Mouse (Mus musculus): ENCODE data around the gene Kntc1. TPM values are rescaled to one million over a fixed set of nuclear protein-coding genes. Genes with fewer than 3 reads are reported as not detected.

Kntc1 gene
- polyA plus RNA-seq, 1 experiment: 1.8 TPM

DNA sequence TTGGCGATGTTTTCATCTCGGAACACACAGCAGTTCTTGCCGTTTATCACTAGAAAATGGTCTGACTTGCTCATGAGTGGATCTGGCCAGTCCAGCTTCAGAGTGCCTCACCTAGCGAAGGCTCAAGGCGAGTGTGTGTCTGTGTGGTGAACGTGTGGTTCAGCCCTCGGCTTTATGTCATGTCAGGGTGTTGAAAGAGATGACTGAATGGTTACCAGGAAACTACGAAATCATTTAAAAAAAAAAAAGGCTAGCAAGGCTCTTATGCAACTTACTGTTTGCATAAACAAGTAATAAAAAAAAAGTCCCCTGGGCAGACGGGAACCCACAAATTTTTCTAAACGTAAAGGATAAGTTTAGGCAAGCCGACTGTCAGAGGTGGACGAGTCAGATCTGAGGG, 115.8 kb downstream of the Kntc1 start, which contains the start of gene Hcar2:
TSS of gene Hcar2 (minus strand) at position 135 of the 400 bp plus-strand sequence.
- peaks cover 3% of the 10 kb centered on the region; the same call in 1 of the 2 replicates for H3K4me1 ChIP-seq (ENCODE audit: control insufficient read depth, insufficient read depth, insufficient read length, low read length)
- no peak within 1 kb of the TSS for H3K27ac ChIP-seq (ENCODE audit: insufficient read depth, low read depth, low read length)
- TF ChIP-seq CTCF (IDR thresholded peaks at IDR 0.05; ENCODE audit: extremely low read depth, insufficient read length, insufficient replicate concordance, low read depth, low read length) (no peak), POLR2A (IDR thresholded peaks at IDR 0.05; ENCODE audit: low read depth, low read length) (no peak)
- H3K36me3 ChIP-seq (ENCODE audit: control insufficient read depth, insufficient read depth, low read length): no peaks in the 10 kb centered on the region
- no peak within 1 kb of the TSS for H3K4me3 ChIP-seq (ENCODE audit: low read depth, low read length)
- 62% methylated on average over 12 of the region's 12 CpGs for WGBS
- no peaks in the 10 kb centered on the region for H3K27me3 ChIP-seq (ENCODE audit: control insufficient read depth, insufficient read depth, low read length)

DNA sequence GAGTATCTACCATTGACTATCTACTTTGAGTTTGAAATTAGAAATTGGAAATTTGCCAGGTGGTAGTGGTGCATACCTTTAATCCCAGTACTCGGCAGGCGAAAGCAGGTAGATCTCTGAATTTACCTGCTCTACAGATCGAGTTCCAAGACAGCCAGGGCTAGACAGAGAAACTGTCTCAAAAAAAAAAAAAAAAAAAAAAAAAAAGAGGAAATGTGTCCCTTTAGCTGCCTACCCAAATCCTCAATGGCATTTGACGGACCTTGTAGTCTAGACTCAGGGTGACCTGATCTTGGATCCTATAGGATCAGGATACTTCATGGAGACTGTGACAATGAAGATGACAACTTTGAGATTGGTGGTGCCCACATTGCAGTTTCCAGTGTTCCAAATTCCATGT, 116.9 kb downstream of the Kntc1 start:
- Histone ChIP-seq H3K4me3 (ENCODE audit: low read depth, low read length) (no peak overlapping the region), H3K27ac (ENCODE audit: insufficient read depth, low read depth, low read length) (no peak overlapping the region), H3K4me1 (ENCODE audit: control insufficient read depth, insufficient read depth, insufficient read length, low read length) (peaks cover 3% of the 10 kb centered on the region; the same call in 1 of the 2 replicates), H3K27me3 (ENCODE audit: control insufficient read depth, insufficient read depth, low read length) (no peaks in the 10 kb centered on the region), H3K36me3 (ENCODE audit: control insufficient read depth, insufficient read depth, low read length) (no peaks in the 10 kb centered on the region)
- no peak for TF ChIP-seq CTCF (IDR thresholded peaks at IDR 0.05; ENCODE audit: extremely low read depth, insufficient read length, insufficient replicate concordance, low read depth, low read length)
- no peak for TF ChIP-seq POLR2A (IDR thresholded peaks at IDR 0.05; ENCODE audit: low read depth, low read length)
- WGBS: 80% methylated on average over 4 of the region's 4 CpGs

DNA sequence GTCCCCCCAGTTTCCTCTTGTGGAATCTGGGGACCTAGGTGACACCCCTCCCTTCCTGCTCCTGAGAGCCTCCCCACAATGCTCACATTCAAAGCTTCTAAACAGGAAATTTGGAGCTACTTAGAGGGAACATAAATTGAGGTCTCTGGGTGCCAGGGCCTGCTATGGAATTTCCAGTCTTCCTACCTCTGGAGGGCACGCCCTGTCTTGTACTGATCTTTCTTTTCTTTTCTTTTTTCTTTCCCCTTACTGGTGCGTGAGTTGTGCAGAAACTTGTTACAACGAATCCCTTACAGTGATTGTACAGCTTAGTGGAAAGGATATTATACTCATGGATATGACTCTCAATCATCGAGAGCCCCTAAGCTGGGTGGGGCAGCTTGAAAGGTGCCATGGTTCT, 120.1 kb downstream of the Kntc1 start:
- Histone ChIP-seq H3K4me3 (ENCODE audit: low read depth, low read length) (no peak overlapping the region), H3K27me3 (ENCODE audit: control insufficient read depth, insufficient read depth, low read length) (no peaks in the 10 kb centered on the region), H3K27ac (ENCODE audit: insufficient read depth, low read depth, low read length) (peak overlapping the region; percentile 31; the same call in 1 of the 2 replicates), H3K4me1 (ENCODE audit: control insufficient read depth, insufficient read depth, insufficient read length, low read length) (no peaks in the 10 kb centered on the region; the same call in 1 of the 2 replicates), H3K36me3 (ENCODE audit: control insufficient read depth, insufficient read depth, low read length) (no peaks in the 10 kb centered on the region)
- WGBS: 74% methylated on average over 4 of the region's 4 CpGs
- TF ChIP-seq CTCF (IDR thresholded peaks at IDR 0.05; ENCODE audit: extremely low read depth, insufficient read length, insufficient replicate concordance, low read depth, low read length): no peak
- TF ChIP-seq POLR2A (IDR thresholded peaks at IDR 0.05; ENCODE audit: low read depth, low read length): no peak

Other genes with a start within 250 kb of the Kntc1 start
- not detected in 2 replicates for gene B3gnt4, start 239.3 kb upstream of the Kntc1 start, polyA plus RNA-seq (2012; rRNA removed)
- 16.8 and 25.6 TPM in 2 replicates for gene Diablo, start 225.5 kb upstream of the Kntc1 start, polyA plus RNA-seq (2012; rRNA removed)
- 6.9 and 9.3 TPM in 2 replicates for gene Gm49027, start 224.2 kb upstream of the Kntc1 start, polyA plus RNA-seq (2012; rRNA removed)
- 4.6 and 7.8 TPM in 2 replicates for gene Vps33a, start 176.7 kb upstream of the Kntc1 start, polyA plus RNA-seq (2012; rRNA removed)
- 4.4 and 4.5 TPM in 2 replicates for gene Clip1, start 65.1 kb upstream of the Kntc1 start, polyA plus RNA-seq (2012; rRNA removed)
- gene Zcchc8, start 28.6 kb upstream of the Kntc1 start, polyA plus RNA-seq (2012; rRNA removed): 10.2 and 19.2 TPM in 2 replicates
- 1.9 and 6.0 TPM in 2 replicates for gene Rsrc2, start 302 bp upstream of the Kntc1 start, polyA plus RNA-seq (2012; rRNA removed)
- gene Hcar2, start 115.8 kb downstream of the Kntc1 start, polyA plus RNA-seq (2012; rRNA removed): 0.30 and 0.65 TPM in 2 replicates
- gene Hcar1, start 130.3 kb downstream of the Kntc1 start, polyA plus RNA-seq (2012; rRNA removed): 1.2 and 3.9 TPM in 2 replicates
- 1.4 and 2.4 TPM in 2 replicates for gene Denr, start 157.5 kb downstream of the Kntc1 start, polyA plus RNA-seq (2012; rRNA removed)
- gene Gm43518, start 177.7 kb downstream of the Kntc1 start, polyA plus RNA-seq (2012; rRNA removed): 0.44 TPM in 1 of 2 replicates, not detected in the other
- gene Ccdc62, start 181.0 kb downstream of the Kntc1 start, polyA plus RNA-seq (2012; rRNA removed): 0.53 and 1.9 TPM in 2 replicates
- gene Hip1r, start 223.9 kb downstream of the Kntc1 start, polyA plus RNA-seq (2012; rRNA removed): 30.3 and 40.9 TPM in 2 replicates